In genomic region chr2:26119626-26120025, GRCm38 (mm10) we compare ENCODE assay signal across 16 mouse cellular contexts. TPM values are rescaled to one million over a fixed set of nuclear protein-coding genes. Genes with fewer than 3 reads are reported as not detected.
DNase-seq lines count a peak whose midpoint lies in the region; ATAC-seq and TF ChIP-seq lines count a peak whose summit lies in the region.
"Had no signal": no experiment of that assay in that cellular context is flagged by ENCODE, and none has a peak within 500 bp of the region (broad histone marks: within the 10 kb centered on the region; RNA-seq: fewer than 3 reads in every experiment).

No protein-coding gene starts in this region.

- H3K27me3 ChIP-seq in stomach, embryonic 15.5 days (replicated peaks): no peaks in the 10 kb centered on the region; the same call in 1 of the 2 replicates

- no peaks in the 10 kb centered on the region for H3K9me3 ChIP-seq in stomach, embryonic 15.5 days
- H3K9me3 ChIP-seq: embryonic facial prominence, embryonic 13.5 days; midbrain, embryonic 12.5 days had no signal

- no peak overlapping the region for H3K9ac ChIP-seq in stomach, embryonic 15.5 days
- H3K9ac ChIP-seq: midbrain, embryonic 12.5 days had no signal

- H3K4me3 ChIP-seq in gastrocnemius, adult 2 months: no peak overlapping the region
- H3K4me3 ChIP-seq in layer of hippocampus, adult 2 months: no peak overlapping the region
- no peak overlapping the region for H3K4me3 ChIP-seq in stomach, embryonic 15.5 days (replicated peaks)
- H3K4me3 ChIP-seq: embryonic facial prominence, embryonic 13.5 days; midbrain, embryonic 12.5 days had no signal

- no peak overlapping the region for H3K4me2 ChIP-seq in stomach, embryonic 15.5 days
- H3K4me2 ChIP-seq: embryonic facial prominence, embryonic 13.5 days; liver, embryonic 11.5 days; midbrain, embryonic 12.5 days had no signal

- H3K4me1 ChIP-seq in stomach, embryonic 15.5 days: peaks cover 39% of the 10 kb centered on the region

- H3K36me3 ChIP-seq in stomach, embryonic 15.5 days: no peaks in the 10 kb centered on the region
- H3K36me3 ChIP-seq: embryonic facial prominence, embryonic 13.5 days; midbrain, embryonic 12.5 days had no signal

- no peak for DNase-seq in gastrocnemius, adult 2 months
- no peak for DNase-seq in gastrocnemius, adult 18-20 months (ENCODE audit: low spot score)
- DNase-seq in layer of hippocampus, adult 2 months (ENCODE audit: low spot score in 2 of 2): no peak
- DNase-seq in layer of hippocampus, postnatal 10 days (ENCODE audit: low spot score in 2 of 2): no peak
- DNase-seq in right cerebral cortex, postnatal 14 days: no peak
- no peak for DNase-seq in left cerebral cortex, postnatal 4 days
- DNase-seq: B cell, adult 2 months; gastrocnemius, postnatal 25 days; lung, postnatal 10 days; right cerebral cortex, postnatal 25 days had no signal

- intact Hi-C loops in gastrocnemius, adult 2 months (cut with DNase I): no loop called here
- intact Hi-C loops in left cerebral cortex, postnatal 4 days (cut with DNase I): no loop called here

- WGBS in stomach, embryonic 15.5 days: 73% methylated on average over 2 of the region's 2 CpGs

- TF ChIP-seq CTCF in gastrocnemius, adult 2 months (IDR thresholded peaks at IDR 0.05): no peak
- no peak for TF ChIP-seq CTCF in layer of hippocampus, adult 2 months (conservative IDR thresholded peaks at IDR 0.05)

- ATAC-seq in granulocyte monocyte progenitor cell, adult 5-6 weeks (replicated peaks; ENCODE audit: poor library complexity, severe bottlenecking): peak; percentile 88
- ATAC-seq in stomach, embryonic 15.5 days (ENCODE audit: insufficient read depth, low FRiP score, low read depth): no peak
- ATAC-seq: hindbrain, embryonic 16.5 days had no signal

- peak overlapping the region; percentile 94 for H3K27ac ChIP-seq in gastrocnemius, adult 2 months
- peak overlapping the region; percentile 80 for H3K27ac ChIP-seq in layer of hippocampus, adult 2 months
- peak overlapping the region; percentile 73 for H3K27ac ChIP-seq in stomach, embryonic 15.5 days
- H3K27ac ChIP-seq: embryonic facial prominence, embryonic 13.5 days; midbrain, embryonic 12.5 days had no signal

RNA-seq across cellular contexts. Expression of gene Nacc2, which starts 3.4 kb away (rescaled TPM):
- total RNA-seq in gastrocnemius, adult 2 months (2021): 10 to 100 TPM; 18.9 to 32.6 TPM
- total RNA-seq in gastrocnemius, adult 18-20 months (2021): 10 to 100 TPM; 23.4 to 24.5 TPM
- total RNA-seq in layer of hippocampus, adult 2 months (2021): 10 to 100 TPM; 59.8 to 61.4 TPM
- 10 to 100 TPM; 42.8 to 46.3 TPM for total RNA-seq in layer of hippocampus, postnatal 10 days (2021)
- total RNA-seq in granulocyte monocyte progenitor cell, adult 5-6 weeks (2014; fragmentation: Nextera tagmentation): 0.30 and 0.62 TPM in 2 replicates
- total RNA-seq in granulocyte monocyte progenitor cell, adult 5-6 weeks (2017): 0.57 and 0.65 TPM in 2 replicates
- 14.1 and 16.5 TPM in 2 replicates for polyA plus RNA-seq in stomach, embryonic 15.5 days (2015; fragmentation: Nextera tagmentation; extraction: Ambion mirVana)
- total RNA-seq in left cerebral cortex, postnatal 4 days (2021): 10 to 100 TPM; 24.6 to 26.5 TPM

Comparison
In these comparisons a context has a peak if more than half of its experiments do, and no peak if none do; other contexts are left out.
1. RNA of gene Nacc2, which starts 3.4 kb away (total RNA-seq): 59.8 to 61.4 TPM in layer of hippocampus, adult 2 months, 42.8 to 46.3 TPM in layer of hippocampus, postnatal 10 days, 18.9 to 32.6 TPM in gastrocnemius, adult 2 months, 24.6 to 26.5 TPM in left cerebral cortex, postnatal 4 days and 23.4 to 24.5 TPM in gastrocnemius, adult 18-20 months; 0.30 to 0.65 TPM in granulocyte monocyte progenitor cell, adult 5-6 weeks; every median in the first group is over 10 times any median in the second.
2. Peak in every context shown above with its lines, with median percentiles within 50 percentile points of each other: H3K27ac ChIP-seq.